Mouse (Mus musculus) 3134 (cell line): ENCODE results near the gene Pxdn.

Experiments used
- DNase-seq: peaks from one replicate; pipeline ENCODE4 v3.0.0-alpha.2; 2011; ENCODE audit warnings: low spot score; ENCODE audit not compliant: insufficient read length; ENCODE audit errors: extremely low read depth

The Pxdn gene

DNA sequence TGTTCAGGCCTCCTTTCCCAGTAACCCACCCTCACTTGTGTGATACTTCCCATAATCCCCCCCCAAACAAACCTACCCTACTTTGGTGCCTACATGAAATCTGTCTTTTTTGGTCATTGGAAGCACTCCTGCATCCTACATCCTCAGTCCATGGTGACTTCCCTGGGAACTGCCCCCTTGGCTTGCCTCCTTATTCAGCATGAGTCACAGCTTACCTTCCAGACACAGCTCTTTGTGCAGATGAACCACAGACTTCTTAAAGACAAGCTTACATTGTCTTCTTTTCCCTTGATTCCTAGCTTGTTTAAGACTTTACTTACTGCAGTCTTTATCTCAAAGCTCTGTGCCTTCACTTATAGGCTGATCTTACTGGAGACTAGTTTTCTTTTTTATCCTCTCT lies 83.0 kb downstream of the Pxdn start:
- no peak for DNase-seq

DNA sequence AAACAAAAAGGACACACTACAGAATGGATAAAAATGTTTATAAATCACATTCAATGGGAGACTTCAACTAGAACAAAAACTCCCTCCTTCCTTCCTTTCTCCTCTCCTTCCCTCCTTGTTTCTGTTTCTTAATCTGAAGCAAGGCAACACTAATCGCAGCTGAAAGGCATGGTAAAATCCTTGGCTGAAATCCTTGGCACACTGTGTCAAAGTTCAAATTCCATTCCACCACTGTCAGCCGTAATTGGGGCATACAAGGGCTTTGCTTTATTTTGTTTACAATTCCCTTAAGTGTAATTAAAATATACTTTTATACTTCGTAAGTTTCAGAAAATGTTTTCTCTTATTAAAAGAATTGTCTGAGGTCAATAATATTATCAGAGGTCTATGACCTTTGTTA lies 86.1 kb downstream of the Pxdn start:
- DNase-seq, result no peak

DNA sequence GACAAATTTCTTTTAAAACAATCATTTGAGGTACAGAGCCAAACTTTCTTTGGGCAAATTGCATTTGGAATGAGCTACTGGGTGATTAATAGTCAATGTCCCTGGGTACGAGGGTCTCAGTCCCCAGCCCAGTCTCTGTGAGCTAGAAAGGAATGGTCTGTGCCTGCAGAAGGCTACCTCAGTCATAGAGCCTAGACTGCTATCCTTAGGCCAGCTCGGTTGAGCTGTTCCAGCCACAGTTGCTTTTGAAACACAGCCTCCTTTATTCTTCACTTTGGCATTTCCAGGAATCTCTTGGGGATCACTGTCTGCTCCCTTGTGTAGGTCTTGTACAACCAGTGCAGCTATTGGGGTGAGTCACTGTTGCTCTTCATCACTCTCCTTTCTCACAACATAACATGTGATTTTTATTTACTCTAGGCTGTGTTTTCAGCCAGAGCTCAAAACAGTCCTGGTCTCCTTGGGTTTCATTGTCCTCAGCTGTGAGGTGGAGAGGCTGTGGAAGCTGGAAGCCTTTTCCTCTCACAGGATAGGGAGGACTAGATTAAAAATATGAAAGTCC lies 86.9 kb downstream of the Pxdn start:
- no peak for DNase-seq

DNA sequence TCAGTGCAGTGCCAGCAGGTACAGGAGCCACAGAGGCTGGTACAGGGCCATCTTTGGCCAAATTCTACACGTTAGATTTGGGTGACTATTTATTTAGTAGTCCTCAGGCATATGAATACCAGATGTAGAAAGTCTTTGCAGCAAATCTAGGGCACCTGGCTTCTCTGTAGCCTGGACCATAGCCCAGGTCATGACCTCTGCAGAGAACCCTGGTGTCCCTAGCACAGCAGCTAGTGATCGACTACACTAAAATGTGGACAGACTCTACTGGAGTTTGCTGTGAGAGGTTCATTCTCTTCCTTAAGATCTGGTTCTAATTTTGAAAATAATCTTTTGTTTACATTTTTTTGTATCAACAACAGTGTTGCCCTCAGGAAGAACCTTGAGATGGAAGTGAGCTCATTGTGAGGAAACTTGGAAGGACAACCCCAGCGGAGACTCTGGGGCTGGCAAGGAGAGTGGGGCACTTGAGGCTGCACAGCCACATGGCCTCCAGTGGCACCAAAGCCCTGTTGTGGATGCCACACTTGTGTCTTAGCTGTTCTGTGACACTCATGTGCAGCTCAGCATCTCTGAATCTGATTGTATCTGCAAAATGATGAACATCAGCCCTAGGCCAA lies 90.4 kb downstream of the Pxdn start:
- DNase-seq, result no peak

DNA sequence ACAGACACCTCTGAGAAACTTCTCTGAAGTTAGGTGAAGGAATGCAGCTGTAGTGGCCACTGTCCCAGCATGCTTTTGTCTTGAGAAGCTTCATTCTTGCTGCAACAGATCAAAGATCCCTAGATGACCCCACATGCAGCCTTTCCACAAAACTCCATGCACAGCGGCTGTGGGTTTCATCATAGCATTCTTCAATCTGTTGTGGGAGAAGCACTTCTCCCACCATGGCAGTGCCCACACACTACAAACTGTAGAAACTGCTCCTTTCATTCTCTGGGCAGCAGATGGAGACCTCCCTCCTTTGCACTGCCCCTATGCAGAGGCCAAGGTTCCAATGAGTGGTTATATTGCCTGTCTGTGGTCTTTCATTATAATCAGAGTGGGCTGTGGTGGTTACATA lies 91.7 kb downstream of the Pxdn start:
- DNase-seq, result no peak

DNA sequence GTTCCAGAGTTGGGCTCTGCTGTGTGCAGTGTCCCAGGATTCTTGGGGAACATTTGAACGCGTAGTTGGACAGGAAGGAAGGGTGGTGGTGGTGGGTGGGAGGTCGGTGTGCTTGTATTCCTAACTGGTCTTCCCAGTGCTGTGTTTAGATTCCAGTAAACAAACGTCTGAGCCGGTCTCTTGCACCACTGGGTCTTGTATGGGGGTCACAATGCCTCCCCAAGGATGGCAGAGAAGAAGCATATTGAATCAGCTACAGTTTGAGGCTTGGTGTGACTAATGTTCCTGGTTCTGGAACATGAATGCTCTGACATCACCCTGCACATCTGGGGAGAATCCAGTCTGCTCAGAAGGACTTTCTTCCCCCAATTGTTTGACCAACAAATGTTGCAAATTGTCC lies 93.2 kb downstream of the Pxdn start:
- DNase-seq, result no peak

DNA sequence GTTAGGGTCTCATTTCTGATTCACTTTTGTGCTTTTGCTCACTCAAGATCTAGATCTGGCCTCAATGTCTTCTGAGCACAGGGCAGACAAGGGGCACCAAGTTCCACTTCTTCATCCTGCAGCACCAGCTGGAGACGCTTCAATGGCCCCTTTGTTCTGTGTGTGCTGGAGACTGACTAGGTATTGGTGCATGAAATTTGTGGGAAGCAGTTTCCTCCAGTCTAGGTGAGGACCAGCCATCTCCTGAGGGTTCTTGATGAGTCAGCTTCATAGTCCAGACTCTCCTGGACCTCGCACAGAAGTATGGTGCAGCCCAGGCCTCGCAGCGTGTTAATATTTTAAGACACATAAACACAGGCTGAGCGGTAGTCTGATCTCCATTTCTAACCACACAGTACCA lies 97.3 kb downstream of the Pxdn start:
- no peak for DNase-seq

DNA sequence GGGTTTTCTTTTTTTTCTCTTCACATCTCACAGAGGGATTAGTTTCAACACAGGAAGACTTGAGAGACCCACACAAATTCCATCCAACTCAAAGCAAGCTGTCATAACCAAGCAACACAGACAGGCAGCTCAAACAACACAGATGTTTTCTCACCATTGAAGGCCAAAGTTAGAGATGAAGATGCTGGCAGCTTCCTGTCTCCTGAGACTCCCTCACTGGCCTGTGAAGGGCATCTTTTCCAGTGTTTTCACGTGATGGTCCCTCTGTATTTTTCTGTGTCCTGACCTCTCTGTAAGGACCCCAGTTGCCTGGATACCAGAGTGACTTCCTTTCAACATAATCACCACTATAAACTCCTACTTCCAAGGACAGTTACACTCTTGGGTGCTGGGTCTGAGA lies 98.0 kb downstream of the Pxdn start:
- no peak for DNase-seq

DNA sequence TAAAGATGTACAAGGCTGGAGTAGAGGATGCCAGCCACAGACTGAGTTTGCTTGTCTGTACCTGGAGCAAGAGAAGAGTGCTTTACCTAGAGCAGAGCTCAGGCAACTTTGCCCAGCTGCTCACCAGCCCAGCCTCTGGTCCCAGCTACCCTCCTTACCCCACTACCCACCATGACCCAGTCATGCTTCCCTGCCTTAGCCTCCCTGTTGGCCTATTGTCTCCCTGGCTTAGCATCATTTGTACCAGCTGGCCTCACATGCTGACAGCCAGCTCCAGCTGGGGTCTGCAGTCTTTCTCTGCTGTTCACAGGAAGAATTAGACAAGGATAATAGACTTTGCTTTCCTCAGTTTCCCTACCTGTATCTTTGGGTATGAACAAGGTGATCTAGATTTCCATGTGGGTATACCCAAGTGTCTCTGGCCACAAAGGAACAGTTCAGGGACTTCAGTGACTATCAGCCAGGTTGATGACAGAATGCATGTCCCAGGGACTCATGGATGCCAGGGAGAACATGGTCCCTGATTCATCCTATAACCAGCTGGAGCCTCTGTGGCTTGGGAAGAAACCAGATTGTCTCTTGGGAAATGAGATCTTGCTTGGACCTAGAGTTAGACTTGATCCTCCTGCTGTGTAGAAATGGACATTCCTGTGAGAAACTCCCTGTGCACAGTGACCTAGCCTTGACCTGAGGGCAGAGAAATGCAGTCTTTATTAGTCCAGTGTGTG lies 98.6 kb downstream of the Pxdn start:
- DNase-seq, result peak; percentile 58

DNA sequence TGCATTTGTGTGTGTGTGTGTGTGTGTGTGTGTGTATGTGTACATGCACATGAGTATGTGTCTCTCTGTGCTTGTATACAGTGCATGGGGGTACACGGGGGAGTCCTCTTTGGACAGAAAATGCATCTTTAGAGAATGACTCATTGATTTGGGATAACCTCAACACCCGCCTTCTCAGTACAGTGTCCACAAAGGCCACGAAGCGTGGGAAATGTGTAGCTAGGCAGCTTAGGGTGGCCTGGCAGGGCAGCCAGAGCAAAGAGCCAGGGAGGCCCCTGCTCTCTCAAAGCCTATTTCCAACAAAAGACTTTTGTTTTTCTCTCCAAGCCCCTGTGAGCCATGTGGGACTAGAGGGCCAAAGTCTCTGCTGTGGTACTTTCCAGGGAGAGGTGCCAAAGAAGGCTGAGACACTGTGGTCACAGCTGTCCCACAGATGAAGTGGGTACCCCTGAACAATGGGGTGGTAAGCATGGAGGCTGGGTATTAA lies 99.2 kb downstream of the Pxdn start:
- no peak for DNase-seq

DNA sequence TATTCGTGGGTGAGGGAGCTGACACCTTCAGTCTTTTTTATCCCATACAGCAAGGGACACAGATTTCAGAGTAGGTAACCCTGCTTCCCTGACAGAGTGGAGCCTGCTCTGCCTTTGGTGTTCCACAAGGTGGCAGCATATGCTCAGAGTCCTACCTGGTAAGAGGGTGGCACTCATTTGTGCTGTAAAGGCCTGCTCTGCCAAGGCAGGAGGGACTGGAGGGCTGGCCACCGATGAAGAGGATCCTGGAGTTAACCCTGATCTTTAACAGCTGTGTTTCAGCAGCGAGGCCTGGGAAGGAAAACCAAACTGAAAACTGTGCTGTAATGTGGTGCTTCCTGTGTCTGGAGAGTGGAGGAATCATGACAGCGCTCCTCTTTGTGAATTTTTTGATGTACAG lies 102.2 kb downstream of the Pxdn start:
- DNase-seq, result peak; percentile 43

DNA sequence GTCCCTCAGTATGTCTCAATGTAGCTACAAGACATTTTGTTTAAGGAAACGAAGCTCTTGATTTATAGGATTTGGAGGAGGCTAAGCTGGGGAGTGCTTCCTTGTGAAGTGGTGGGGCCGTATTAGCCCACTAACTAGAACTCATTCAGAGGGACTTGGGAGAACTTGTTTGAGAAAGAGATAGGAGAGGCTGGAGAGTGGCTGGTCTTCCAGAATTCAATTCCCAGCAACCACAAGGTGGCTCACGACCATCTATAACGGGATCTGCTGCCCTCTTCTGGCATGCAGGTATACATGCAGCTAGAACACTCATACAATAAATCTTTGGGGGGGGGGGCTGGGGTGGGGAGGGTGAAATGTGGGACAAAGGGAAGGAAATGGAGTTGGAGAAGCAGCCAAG lies 102.7 kb downstream of the Pxdn start:
- DNase-seq, result peak; percentile 26

DNA sequence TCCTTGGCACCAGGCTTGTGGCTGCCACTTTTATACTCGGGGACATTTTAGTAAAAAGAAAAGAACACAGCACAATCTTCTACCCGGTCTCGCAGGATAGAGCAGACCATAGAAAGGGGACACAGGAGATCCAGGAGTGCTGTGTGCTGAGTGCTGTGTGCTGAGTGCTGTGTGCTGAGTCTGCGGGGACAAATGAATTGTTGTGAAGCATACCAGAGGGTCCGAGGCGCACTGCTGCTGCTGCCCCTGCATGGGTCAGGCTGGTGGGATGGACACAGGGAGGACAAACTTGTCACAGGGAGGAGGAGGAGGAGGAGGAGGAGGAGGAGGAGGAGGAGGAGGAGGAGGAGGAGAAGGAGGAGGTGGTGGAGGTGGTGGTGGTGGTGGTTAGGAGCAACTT lies 111.4 kb downstream of the Pxdn start:
- DNase-seq, result no peak

DNA sequence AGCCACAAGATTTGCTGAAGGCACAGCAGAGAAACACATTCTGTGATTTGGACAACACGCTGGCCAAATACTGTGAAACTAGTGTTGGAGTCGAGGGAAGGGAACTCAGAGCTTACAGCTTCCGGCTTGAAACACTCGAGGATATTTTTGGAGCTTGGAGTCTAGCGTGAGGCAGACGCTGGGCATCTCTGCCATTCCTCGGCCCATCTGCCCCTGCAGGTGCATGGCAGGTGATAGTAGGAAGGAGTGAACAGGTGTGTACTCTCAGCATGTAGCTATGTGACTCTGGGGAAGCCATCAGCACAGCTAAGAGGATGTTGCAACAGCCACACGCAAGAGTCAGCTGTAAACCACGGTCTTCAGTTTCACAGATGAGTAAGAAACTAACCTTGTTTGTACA lies 112.4 kb downstream of the Pxdn start:
- DNase-seq, result no peak

DNA sequence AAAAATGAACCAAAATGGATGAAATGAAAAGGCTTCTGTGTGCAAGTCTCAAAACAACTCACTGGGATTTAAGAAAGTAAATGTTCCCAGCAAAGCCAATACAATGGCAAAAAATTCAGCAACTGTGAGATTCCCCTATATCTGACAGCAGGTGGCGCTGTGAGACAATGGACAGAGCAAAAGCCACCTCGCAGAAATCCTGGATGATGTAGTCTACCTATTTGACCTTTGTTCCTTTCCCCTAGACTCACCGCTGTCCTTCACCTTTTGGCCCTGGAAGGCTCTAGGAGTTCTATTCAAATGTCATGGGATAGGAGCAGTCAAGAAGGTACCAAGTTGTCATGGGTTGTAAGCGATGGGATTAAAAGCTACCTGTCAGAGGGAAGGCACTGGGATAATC lies 112.8 kb downstream of the Pxdn start:
- DNase-seq, result no peak

DNA sequence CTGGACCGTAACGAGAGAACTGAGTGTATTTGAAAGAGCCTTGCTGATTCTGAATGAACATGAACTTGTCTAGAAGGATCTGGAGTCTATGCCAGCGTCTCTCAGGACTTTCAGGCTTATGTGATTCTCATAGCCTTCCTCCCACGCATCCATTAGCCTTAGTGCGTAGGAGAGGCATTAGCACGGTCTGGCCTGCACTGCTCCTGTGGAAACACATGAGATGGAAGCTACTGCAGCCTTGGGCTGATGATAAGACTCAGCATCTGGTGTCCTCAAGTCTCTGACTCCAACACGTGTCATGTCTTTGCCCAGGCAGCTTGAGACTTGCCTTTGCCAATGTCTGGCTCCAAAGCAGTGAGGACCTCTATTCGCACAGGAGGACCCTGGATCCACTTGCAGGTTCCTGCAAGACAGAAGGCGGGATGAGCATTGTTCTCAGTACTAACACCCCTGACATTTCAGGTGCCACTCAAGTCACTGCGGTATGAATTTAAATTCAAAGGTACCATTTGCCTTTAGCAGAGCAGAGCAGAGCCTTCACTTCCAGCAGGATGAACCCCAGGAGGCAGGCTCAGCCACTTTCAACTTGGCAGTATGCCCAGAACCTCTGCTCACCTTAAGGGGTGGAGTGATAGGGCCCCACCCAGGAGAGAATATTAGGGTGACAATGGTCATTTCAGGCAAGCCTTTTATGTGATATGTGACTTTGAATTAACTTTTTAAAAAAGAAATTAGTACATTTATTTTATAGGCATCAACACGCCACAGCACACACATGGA lies 117.5 kb downstream of the Pxdn start:
- DNase-seq, result no peak

DNA sequence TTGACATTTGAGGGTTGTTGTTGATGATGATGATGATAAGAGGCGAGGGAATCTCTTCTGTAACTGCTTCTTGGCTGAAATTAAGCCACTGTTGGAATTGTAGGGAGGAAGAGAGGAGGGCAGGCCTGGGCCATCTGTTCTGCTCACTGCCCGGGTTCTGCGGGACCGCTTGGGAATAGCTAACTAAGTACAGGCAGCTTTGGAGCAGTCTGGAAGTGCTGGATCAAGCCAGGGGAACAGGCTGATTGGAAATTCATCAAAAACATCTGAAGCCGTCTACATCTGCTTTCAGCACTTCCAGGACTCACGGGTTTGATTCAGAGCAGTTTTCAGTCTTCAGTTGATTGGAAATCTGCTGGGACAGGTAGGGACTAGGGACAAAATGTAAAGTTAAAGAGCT lies 120.6 kb downstream of the Pxdn start:
- no peak for DNase-seq

DNA sequence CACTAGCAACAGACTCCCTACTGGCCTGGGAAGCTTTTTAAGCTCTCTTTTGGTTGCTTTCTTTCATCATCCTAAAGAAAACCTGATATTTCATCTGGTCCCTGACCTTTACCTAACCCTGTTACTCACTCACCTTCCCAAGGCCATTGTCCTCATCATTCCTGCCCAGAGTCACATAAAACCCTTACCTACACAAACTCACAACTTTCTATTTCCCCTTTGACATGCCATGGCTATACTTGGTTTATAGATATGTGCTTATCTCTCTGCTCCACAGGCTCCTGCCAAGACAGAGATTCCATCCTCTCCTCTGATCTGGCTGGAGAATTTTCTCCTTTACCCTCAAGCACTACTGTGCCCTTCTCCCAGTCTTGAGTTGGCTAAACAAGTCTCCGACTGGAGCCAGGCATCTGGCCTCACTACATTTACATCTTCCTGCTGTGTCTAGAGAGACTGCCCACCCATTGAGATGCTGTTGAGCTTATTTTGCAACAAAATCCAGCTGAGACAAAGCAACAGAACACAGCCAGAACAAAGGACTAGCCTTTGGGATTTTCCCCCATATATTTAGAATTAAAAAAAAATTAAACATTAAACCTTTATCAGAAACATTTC lies 124.2 kb downstream of the Pxdn start:
- no peak for DNase-seq

DNA sequence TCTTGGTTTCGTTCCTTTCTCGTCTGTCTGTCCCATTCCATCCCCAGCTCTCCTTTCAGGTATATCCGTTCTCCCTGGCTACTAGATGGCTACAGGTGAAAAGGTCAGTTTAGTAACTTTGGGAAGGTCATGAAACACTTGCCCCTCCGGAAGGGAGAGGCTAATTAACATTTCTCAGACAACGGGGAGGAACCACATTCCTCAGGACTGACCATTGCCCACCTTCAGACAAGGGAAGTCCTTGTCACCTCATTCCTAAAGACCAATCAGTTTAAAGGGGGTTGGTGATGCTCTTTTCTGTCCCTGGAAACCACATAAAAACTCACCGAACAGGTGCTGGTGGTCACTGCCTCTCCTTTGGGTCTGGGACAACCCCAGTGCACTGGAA lies 124.7 kb downstream of the Pxdn start:
- DNase-seq, result no peak
